Mouse (Mus musculus) liver, embryonic 14.5 days (tissue): ENCODE results near the gene Hapln4.

Experiments
- CTCF ChIP-seq: IDR thresholded peaks from 2 replicates; pipeline ENCODE4 v1.5.1; 2016; ENCODE audit warnings: antibody characterized with exemption, low read depth, control low read depth
- EP300 ChIP-seq: IDR thresholded peaks from 2 replicates; pipeline ENCODE4 v1.6.1; 2016; ENCODE audit warnings: antibody characterized with exemption, low read depth

DNA sequence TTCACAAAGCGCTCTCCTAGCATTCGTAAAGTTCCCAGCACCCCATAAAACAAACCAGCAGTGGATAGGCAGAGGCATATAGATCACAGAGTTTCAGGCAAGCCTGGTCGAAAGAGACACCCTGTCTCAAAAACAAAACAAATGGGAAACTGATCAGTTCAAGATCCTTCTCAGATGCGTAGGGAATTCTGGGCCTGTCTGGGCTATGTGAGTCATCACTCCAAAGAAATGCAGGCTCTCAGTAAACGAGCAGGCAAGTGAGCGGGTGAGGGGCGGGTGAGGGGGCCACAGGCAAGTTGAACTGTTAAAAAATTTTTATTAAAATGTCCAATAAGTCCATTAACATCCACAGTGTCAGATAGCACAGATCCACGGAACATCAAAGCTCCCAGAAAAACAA, 9.5 kb downstream of the Hapln4 start:
- TF ChIP-seq CTCF = no peak
- no peak for TF ChIP-seq EP300
